8 mouse cellular contexts compared by ENCODE assay signal in genomic region chr11:112869571-112869970, GRCm38 (mm10).
DNase-seq lines count a peak whose midpoint lies in the region; ATAC-seq lines count a peak whose summit lies in the region.
"Had no signal": no experiment of that assay in that cellular context is flagged by ENCODE, and none has a peak within 500 bp of the region (broad histone marks: within the 10 kb centered on the region; RNA-seq: fewer than 3 reads in every experiment).

No protein-coding gene starts in this region.

- H3K36me3 ChIP-seq in hindbrain, embryonic 13.5 days, result no peaks in the 10 kb centered on the region
- no peaks in the 10 kb centered on the region for H3K36me3 ChIP-seq in midbrain, embryonic 13.5 days
- H3K36me3 ChIP-seq: stomach, embryonic 15.5 days had no signal

- H3K4me3 ChIP-seq in hindbrain, embryonic 13.5 days, result no peak overlapping the region
- 0 out of 2 replicates have a peak overlapping the region, but pooled peaks have one; percentile 16 for H3K4me3 ChIP-seq in midbrain, embryonic 13.5 days (replicated peaks)

- DNase-seq in right cerebral cortex, adult 2 months (ENCODE audit: low spot score in 2 of 2), result peak; percentile 9 to 24
- DNase-seq in right cerebral cortex, postnatal 36 days (ENCODE audit: low spot score in 2 of 2), result no peak
- DNase-seq in spleen, postnatal 4 days (ENCODE audit: low spot score in 2 of 2), result no peak
- no peak for DNase-seq in T-cell, adult 2 months (ENCODE audit: low spot score)
- DNase-seq in layer of hippocampus, adult 9-11 months, result no peak

- peak overlapping the region; percentile 47 for H3K4me2 ChIP-seq in hindbrain, embryonic 13.5 days
- peak overlapping the region; percentile 42 for H3K4me2 ChIP-seq in midbrain, embryonic 13.5 days (replicated peaks)

- no peak; the same call in 1 of the 2 replicates for ATAC-seq in hindbrain, embryonic 13.5 days (ENCODE audit: low FRiP score)
- no peak for ATAC-seq in midbrain, embryonic 13.5 days

- peak overlapping the region; percentile 31; the same call in 1 of the 2 replicates for H3K9ac ChIP-seq in hindbrain, embryonic 13.5 days
- H3K9ac ChIP-seq in midbrain, embryonic 13.5 days (replicated peaks), result peak overlapping the region; percentile 36; the same call in 1 of the 2 replicates
- H3K9ac ChIP-seq: stomach, embryonic 15.5 days had no signal

- WGBS in hindbrain, embryonic 13.5 days, result 20% methylated on average over 5 of the region's 5 CpGs
- 8% methylated on average over 5 of the region's 5 CpGs for WGBS in midbrain, embryonic 13.5 days

- peaks cover 46% of the 10 kb centered on the region for H3K4me1 ChIP-seq in hindbrain, embryonic 13.5 days (replicated peaks)
- H3K4me1 ChIP-seq in midbrain, embryonic 13.5 days (replicated peaks), result peaks cover 50% of the 10 kb centered on the region

- H3K9me3 ChIP-seq in hindbrain, embryonic 13.5 days, result no peaks in the 10 kb centered on the region
- H3K9me3 ChIP-seq in midbrain, embryonic 13.5 days, result no peaks in the 10 kb centered on the region
- H3K9me3 ChIP-seq: stomach, embryonic 15.5 days had no signal

- peaks cover 12% of the 10 kb centered on the region; the same call in 1 of the 2 replicates for H3K27me3 ChIP-seq in hindbrain, embryonic 13.5 days
- H3K27me3 ChIP-seq in midbrain, embryonic 13.5 days, result no peaks in the 10 kb centered on the region
- H3K27me3 ChIP-seq: stomach, embryonic 15.5 days had no signal

- H3K27ac ChIP-seq in hindbrain, embryonic 13.5 days, result peak overlapping the region; percentile 80
- peak overlapping the region; percentile 89 for H3K27ac ChIP-seq in midbrain, embryonic 13.5 days
- H3K27ac ChIP-seq: stomach, embryonic 15.5 days had no signal

Comparison
In these comparisons a context has a peak if more than half of its experiments do, and no peak if none do; other contexts are left out.
1. DNase-seq: peak in right cerebral cortex, adult 2 months (2 of 2); none in right cerebral cortex, postnatal 36 days (0 of 2), spleen, postnatal 4 days (0 of 2), T-cell, adult 2 months (single experiment) and layer of hippocampus, adult 9-11 months (single experiment).